Mouse (Mus musculus) MEL (cell line): ENCODE data around the gene A430005L14Rik. TPM values are rescaled to one million over a fixed set of nuclear protein-coding genes. Genes with fewer than 3 reads are reported as not detected.
A peak's percentile ranks its signal among the peaks of the same experiment; 100 is the strongest.

Experiments used
- DNase-seq: peaks from one replicate; pipeline ENCODE4 v3.0.0; 2011; ENCODE audit warnings: low read depth, low spot score
- H3K27ac ChIP-seq: 2 replicates; pipeline ENCODE4 v1.5.1; 2012; ENCODE audit warnings: low read depth, mild to moderate bottlenecking, control low read depth, low read length, moderate library complexity; ENCODE audit not compliant: control insufficient read depth
- H3K27me3 ChIP-seq, 2 experiments: fragments of 150-350 bp in 1 of 2; sonication (generic) in 1 of 2; 2 replicates each; pipeline ENCODE4 v1.6.1; 2012; ENCODE audit warnings: low read length in 2 of 2, mild to moderate bottlenecking in 2 of 2, improper control_type of control experiment in 1 of 2, moderate library complexity in 1 of 2; ENCODE audit not compliant: insufficient read depth in 2 of 2, control insufficient read depth in 1 of 2
- H3K36me3 ChIP-seq, 2 experiments: 2 replicates each; pipeline ENCODE4 v1.6.1; 2012 to 2014; ENCODE audit warnings: low read length in 2 of 2, improper control_type of control experiment in 1 of 2, inconsistent platforms in 1 of 2, mild to moderate bottlenecking in 1 of 2; ENCODE audit not compliant: insufficient read depth in 2 of 2, control insufficient read depth in 1 of 2
- H3K4me1 ChIP-seq, 2 experiments: fragments of 150-350 bp in 1 of 2; sonication (generic) in 1 of 2; 2 replicates each; pipeline ENCODE4 v1.6.1; 2012; ENCODE audit warnings: low read length in 2 of 2, improper control_type of control experiment in 1 of 2, mild to moderate bottlenecking in 1 of 2; ENCODE audit not compliant: insufficient read depth in 2 of 2, control insufficient read depth in 1 of 2
- H3K4me3 ChIP-seq, 2 experiments: fragments of 150-350 bp in 1 of 2; sonication (generic) in 1 of 2; 2 replicates each; pipeline ENCODE4 v1.5.1; 2012; ENCODE audit warnings: low read depth in 2 of 2, low read length in 2 of 2, mild to moderate bottlenecking in 2 of 2, moderate library complexity in 2 of 2, control low read depth in 1 of 2, improper control_type of control experiment in 1 of 2; ENCODE audit not compliant: control insufficient read depth in 1 of 2, insufficient read depth in 1 of 2
- H3K79me2 ChIP-seq: 2 replicates; pipeline ENCODE4 v1.6.1; 2012; ENCODE audit warnings: mild to moderate bottlenecking, low read length, moderate library complexity; ENCODE audit not compliant: control insufficient read depth, poor library complexity, insufficient read depth
- H3K9ac ChIP-seq: 2 replicates; pipeline ENCODE4 v1.6.1; 2012; ENCODE audit warnings: low read depth, mild to moderate bottlenecking, control low read depth, low read length, moderate library complexity; ENCODE audit not compliant: control insufficient read depth, poor library complexity, severe bottlenecking
- H3K9me3 ChIP-seq: fragments of 150-350 bp; sonication (generic); replicated peaks from 2 replicates; pipeline ENCODE4 v1.6.1; 2012; ENCODE audit warnings: mild to moderate bottlenecking, low read length, improper control_type of control experiment, moderate library complexity; ENCODE audit not compliant: insufficient read depth
- BHLHE40 ChIP-seq: IDR thresholded peaks from 2 replicates; pipeline ENCODE4 v1.6.1; 2012; ENCODE audit warnings: low read depth, mild to moderate bottlenecking, inconsistent platforms, low read length, improper control_type of control experiment, borderline replicate concordance
- CHD1 ChIP-seq: IDR thresholded peaks from 2 replicates; pipeline ENCODE4 v1.6.1; 2012; ENCODE audit warnings: low read depth, mild to moderate bottlenecking, inconsistent platforms, low read length, improper control_type of control experiment
- CHD2 ChIP-seq: IDR thresholded peaks from 2 replicates; pipeline ENCODE4 v1.6.1; 2011; ENCODE audit warnings: low read length, improper control_type of control experiment
- CTCF ChIP-seq, 3 experiments: IDR thresholded peaks in 2 of 3; conservative IDR thresholded peaks in 1 of 3; 2 replicates each; pipeline ENCODE4 v1.5.1; 2011 to 2012; ENCODE audit warnings: low read length in 3 of 3, low read depth in 2 of 3, mild to moderate bottlenecking in 2 of 3, improper control_type of control experiment in 1 of 3, inconsistent platforms in 1 of 3, mixed read lengths in 1 of 3, moderate library complexity in 1 of 3; ENCODE audit not compliant: control insufficient read depth in 1 of 3, insufficient read depth in 1 of 3, poor library complexity in 1 of 3, severe bottlenecking in 1 of 3
- E2F4 ChIP-seq: IDR thresholded peaks from 2 replicates; pipeline ENCODE4 v1.6.1; 2011; ENCODE audit warnings: low read depth, low read length, improper control_type of control experiment, borderline replicate concordance
- ELF1 ChIP-seq: IDR thresholded peaks from 2 replicates; pipeline ENCODE4 v1.6.1; 2014; ENCODE audit warnings: low read depth, mild to moderate bottlenecking, inconsistent platforms, low read length, improper control_type of control experiment, moderate library complexity
- EP300 ChIP-seq, 2 experiments: IDR thresholded peaks; 2 replicates each; pipeline ENCODE4 v1.6.1; 2011; ENCODE audit warnings: improper control_type of control experiment in 2 of 2, low read length in 2 of 2, low read depth in 1 of 2, mild to moderate bottlenecking in 1 of 2
- ETS1 ChIP-seq: IDR thresholded peaks from 2 replicates; pipeline ENCODE4 v1.6.1; 2012; ENCODE audit warnings: low read depth, mild to moderate bottlenecking, inconsistent platforms, low read length, improper control_type of control experiment, moderate library complexity
- GABPA ChIP-seq: IDR thresholded peaks from 2 replicates; pipeline ENCODE4 v1.6.1; 2012; ENCODE audit warnings: low read depth, mild to moderate bottlenecking, inconsistent platforms, low read length, improper control_type of control experiment, moderate library complexity
- GATA1 ChIP-seq: IDR thresholded peaks from 2 replicates; pipeline ENCODE4 v1.6.1; 2011; ENCODE audit warnings: low read depth, low read length, improper control_type of control experiment
- HCFC1 ChIP-seq: IDR thresholded peaks from 2 replicates; pipeline ENCODE4 v1.6.1; 2012; ENCODE audit warnings: low read depth, mild to moderate bottlenecking, inconsistent platforms, low read length, improper control_type of control experiment, moderate library complexity
- JUND ChIP-seq: IDR thresholded peaks from 2 replicates; pipeline ENCODE4 v1.6.1; 2011; ENCODE audit warnings: low read depth, mild to moderate bottlenecking, improper control_type of control experiment, low read length
- KAT2A ChIP-seq: conservative IDR thresholded peaks from 2 replicates; pipeline ENCODE4 v1.6.1; 2012; ENCODE audit warnings: low read depth, low read length, improper control_type of control experiment, inconsistent platforms
- MAFK ChIP-seq: IDR thresholded peaks from 2 replicates; pipeline ENCODE4 v1.6.1; 2011; ENCODE audit warnings: low read depth, mild to moderate bottlenecking, low read length, improper control_type of control experiment, borderline replicate concordance
- MAZ ChIP-seq: IDR thresholded peaks from 2 replicates; pipeline ENCODE4 v1.6.1; 2012; ENCODE audit warnings: low read depth, mild to moderate bottlenecking, inconsistent platforms, low read length, improper control_type of control experiment
- MEF2A ChIP-seq: IDR thresholded peaks from 2 replicates; pipeline ENCODE4 v1.6.1; 2014; ENCODE audit warnings: low read depth, mild to moderate bottlenecking, inconsistent platforms, low read length, improper control_type of control experiment; ENCODE audit not compliant: poor library complexity, insufficient replicate concordance, severe bottlenecking; ENCODE audit errors: extremely low read depth
- MXI1 ChIP-seq: IDR thresholded peaks from 2 replicates; pipeline ENCODE4 v1.6.1; 2011; ENCODE audit warnings: mild to moderate bottlenecking, low read depth, low read length, improper control_type of control experiment
- MYB ChIP-seq: IDR thresholded peaks from 2 replicates; pipeline ENCODE4 v1.6.1; 2011; ENCODE audit warnings: mild to moderate bottlenecking, low read depth, low read length, improper control_type of control experiment
- MYC ChIP-seq: IDR thresholded peaks from 2 replicates; pipeline ENCODE4 v1.6.1; 2011; ENCODE audit warnings: low read depth, mild to moderate bottlenecking, low read length, improper control_type of control experiment, moderate library complexity
- NRF1 ChIP-seq: IDR thresholded peaks from 2 replicates; pipeline ENCODE4 v1.6.1; 2014; ENCODE audit warnings: low read depth, mild to moderate bottlenecking, inconsistent platforms, low read length, improper control_type of control experiment, moderate library complexity; ENCODE audit not compliant: poor library complexity, insufficient read depth, severe bottlenecking
- POLR2A ChIP-seq, 2 experiments: IDR thresholded peaks; 2 replicates each; pipeline ENCODE4 v1.6.1; 2011 to 2012; ENCODE audit warnings: low read length in 2 of 2, mild to moderate bottlenecking in 2 of 2, control low read depth in 1 of 2, improper control_type of control experiment in 1 of 2, low read depth in 1 of 2, moderate library complexity in 1 of 2; ENCODE audit not compliant: control insufficient read depth in 1 of 2, insufficient read depth in 1 of 2, poor library complexity in 1 of 2
- POLR2AphosphoS2 ChIP-seq: IDR thresholded peaks from 2 replicates; pipeline ENCODE4 v1.6.1; 2011; ENCODE audit warnings: low read length, improper control_type of control experiment
- POLR2AphosphoS5 ChIP-seq: IDR thresholded peaks from 2 replicates; pipeline ENCODE4 v1.6.1; 2012; ENCODE audit warnings: low read depth, borderline replicate concordance, mild to moderate bottlenecking, inconsistent platforms, low read length, moderate library complexity, mixed read lengths
- RAD21 ChIP-seq: IDR thresholded peaks from 2 replicates; pipeline ENCODE4 v1.6.1; 2011; ENCODE audit warnings: mild to moderate bottlenecking, low read depth, low read length, improper control_type of control experiment
- RCOR1 ChIP-seq: IDR thresholded peaks from 2 replicates; pipeline ENCODE4 v1.6.1; 2012; ENCODE audit warnings: low read depth, mild to moderate bottlenecking, inconsistent platforms, low read length, improper control_type of control experiment
- SIN3A ChIP-seq: IDR thresholded peaks from 2 replicates; pipeline ENCODE4 v1.6.1; 2012; ENCODE audit warnings: low read length, improper control_type of control experiment, inconsistent platforms
- SMC3 ChIP-seq: IDR thresholded peaks from 2 replicates; pipeline ENCODE4 v1.6.1; 2011; ENCODE audit warnings: low read depth, low read length, improper control_type of control experiment
- TAL1 ChIP-seq: IDR thresholded peaks from 2 replicates; pipeline ENCODE4 v1.6.1; 2012; ENCODE audit warnings: mild to moderate bottlenecking, inconsistent platforms, low read length, moderate library complexity, mixed read lengths
- TCF12 ChIP-seq: IDR thresholded peaks from 2 replicates; pipeline ENCODE4 v1.6.1; 2014; ENCODE audit warnings: low read depth, mild to moderate bottlenecking, inconsistent platforms, low read length, improper control_type of control experiment, moderate library complexity
- UBTF ChIP-seq: IDR thresholded peaks from 2 replicates; pipeline ENCODE4 v1.6.1; 2012; ENCODE audit warnings: low read depth, mild to moderate bottlenecking, inconsistent platforms, low read length, improper control_type of control experiment, moderate library complexity, borderline replicate concordance; ENCODE audit not compliant: insufficient read depth
- USF2 ChIP-seq, 2 experiments: IDR thresholded peaks; 2 replicates each; pipeline ENCODE4 v1.6.1; 2011 to 2012; ENCODE audit warnings: improper control_type of control experiment in 2 of 2, low read length in 2 of 2, borderline replicate concordance in 1 of 2, inconsistent platforms in 1 of 2, low read depth in 1 of 2, mild to moderate bottlenecking in 1 of 2; ENCODE audit not compliant: insufficient read depth in 1 of 2
- ZKSCAN1 ChIP-seq: IDR thresholded peaks from 2 replicates; pipeline ENCODE4 v1.6.1; 2012; ENCODE audit warnings: low read depth, mild to moderate bottlenecking, inconsistent platforms, low read length, improper control_type of control experiment, moderate library complexity
- ZMIZ1 ChIP-seq: IDR thresholded peaks from 2 replicates; pipeline ENCODE4 v1.6.1; 2012; ENCODE audit warnings: low read depth, mild to moderate bottlenecking, inconsistent platforms, low read length, improper control_type of control experiment, moderate library complexity
- ZNF384 ChIP-seq: IDR thresholded peaks from 2 replicates; pipeline ENCODE4 v1.6.1; 2012; ENCODE audit warnings: low read depth, mild to moderate bottlenecking, inconsistent platforms, low read length, improper control_type of control experiment
- polyA plus RNA-seq, 2 experiments: library from polyadenylated mRNA; stranded (reverse) in 1 of 2; unstranded in 1 of 2; fragments of >175 nt in 1 of 2; fragments of >200 nt in 1 of 2; gene quantifications; 2 replicates each; pipeline versions ENCODE4 v1.2.1 to v1.2.4; 2012; ENCODE audit warnings: low replicate concordance in 2 of 2, low read depth in 1 of 2; ENCODE audit not compliant: insufficient read length in 2 of 2, insufficient read depth in 1 of 2, missing spikeins in 1 of 2
- total RNA-seq: library from RNA; depleted of rRNA; stranded (reverse); fragments of 300-350 nt; gene quantifications from 2 replicates; pipeline ENCODE4 v1.2.3, GENCODE M21; 2012

A430005L14Rik gene
- total and polyA plus RNA-seq, 3 experiments: 48.0 to 72.8 TPM; not detected in 1

DNA sequence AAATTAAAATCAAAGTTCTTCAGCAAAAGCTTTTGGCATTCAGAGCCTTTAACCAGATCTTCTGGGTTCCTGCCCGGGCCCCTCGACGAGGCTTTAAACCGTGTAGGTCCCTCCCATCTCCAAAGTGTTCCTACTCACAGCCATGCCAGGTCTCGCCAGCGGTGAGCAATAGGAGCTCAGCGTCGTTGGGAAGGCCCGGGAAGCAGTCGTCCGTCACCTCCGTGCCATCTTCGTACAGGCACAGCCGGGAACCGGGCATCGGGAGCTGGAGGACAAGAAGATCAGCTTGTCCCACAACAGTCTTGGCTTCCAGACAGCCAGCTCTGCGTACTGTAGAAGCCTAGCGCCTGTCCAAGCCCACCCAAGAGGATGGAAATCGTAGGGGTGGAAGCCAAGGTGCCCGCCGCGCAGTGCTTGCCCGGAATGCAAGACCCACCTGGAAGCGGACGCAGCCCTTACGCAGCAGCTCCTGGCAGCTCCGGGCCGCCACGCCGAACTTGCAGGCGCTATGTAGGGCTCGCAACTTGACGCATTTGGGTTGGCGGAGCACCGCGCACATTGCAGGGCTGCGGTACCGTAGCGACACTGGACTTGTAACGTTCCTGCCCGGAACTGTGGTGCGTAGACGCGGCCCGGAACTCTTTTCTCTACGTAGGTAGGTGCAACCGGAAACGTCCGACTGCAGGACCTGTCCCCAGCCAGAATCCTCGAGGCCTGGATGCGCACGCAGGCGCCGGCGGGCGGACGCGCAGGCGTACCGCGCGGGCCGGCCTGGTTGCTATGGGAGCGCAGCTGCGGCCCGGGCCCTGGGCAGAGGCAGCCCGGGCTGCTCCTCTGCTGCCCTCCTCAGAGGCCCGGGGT, 17.6 kb downstream of the A430005L14Rik start, which contains the start of the genes Dffb and Cep104:
Gene Dffb (minus strand): TSS at position 696 of the 861 bp plus-strand sequence.
Gene Cep104 (plus strand): TSS at position 764 of the 861 bp plus-strand sequence.
- Histone ChIP-seq H3K9me3 (no peaks in the 10 kb centered on the region), H3K27ac (0 out of 2 replicates have a peak within 1 kb of the TSS, but pooled peaks have one; percentile 40), H3K27me3 (no peaks in the 10 kb centered on the region), H3K4me1 (peaks cover 4 to 7% of the 10 kb centered on the region in 2 experiments; a peak in 3 of 4 replicates), H3K9ac (peak within 1 kb of the TSS; percentile 93), H3K79me2 (peaks cover 34% of the 10 kb centered on the region), H3K4me3 (peak within 1 kb of the TSS; percentile 81 to 98), H3K36me3 (peaks cover 0 to 10% of the 10 kb centered on the region in 2 experiments; a peak in 2 of 4 replicates)
- peak; percentile 95 for DNase-seq
- TF ChIP-seq ZKSCAN1 (no peak), ELF1 (peak; percentile 81), TAL1 (no peak), ZMIZ1 (no peak), GATA1 (no peak), MEF2A (0 out of 2 replicates have a peak, but pooled peaks have one; percentile 25), EP300 (IDR thresholded peaks at IDR 0.05; ENCODE audit: low read depth in 1 of 2, low read length in 2 of 2) (peak in 1 of 2 experiments; percentile 42; a peak in 2 of 4 replicates), CTCF (IDR thresholded peaks at IDR 0.05 in 2 of 3, conservative IDR thresholded peaks at IDR 0.05 in 1 of 3; ENCODE audit: control insufficient read depth in 1 of 3, insufficient read depth in 1 of 3, low read depth in 2 of 3, low read length in 3 of 3, poor library complexity in 1 of 3, severe bottlenecking in 1 of 3) (no peak), POLR2A (IDR thresholded peaks at IDR 0.05; ENCODE audit: control insufficient read depth in 1 of 2, insufficient read depth in 1 of 2, low read depth in 1 of 2, low read length in 2 of 2, poor library complexity in 1 of 2) (peak; percentile 14 to 68; a peak in 3 of 4 replicates), RCOR1 (no peak), ETS1 (peak; percentile 57; the same call in 1 of the 2 replicates), KAT2A (peak; percentile 88), TCF12 (peak; percentile 83), UBTF (no peak), SMC3 (no peak), JUND (peak; percentile 75; the same call in 1 of the 2 replicates), GABPA (no peak), ZNF384 (no peak), MYB (no peak), MYC (peak; percentile 90), MXI1 (peak; percentile 96), POLR2AphosphoS5 (no peak), MAZ (peak; percentile 79; the same call in 1 of the 2 replicates), SIN3A (peak; percentile 97), BHLHE40 (no peak), USF2 (IDR thresholded peaks at IDR 0.05; ENCODE audit: borderline replicate concordance in 1 of 2, insufficient read depth in 1 of 2, low read depth in 1 of 2, low read length in 2 of 2) (no peak), NRF1 (peak; percentile 94), E2F4 (no peak), RAD21 (no peak), HCFC1 (peak; percentile 96), CHD1 (no peak), POLR2AphosphoS2 (peak; percentile 62), MAFK (no peak), CHD2 (no peak)
